Mouse (Mus musculus) right cerebral cortex, postnatal 25 days (tissue): Measurements from ENCODE around the gene Pheta1.

Experiments
- DNase-seq: peaks from one replicate; pipeline ENCODE4 v3.0.0; 2022

Pheta1 gene

GRCm38 (mm10) chr5:121848743-121849142 lies at the start of gene Pheta1:
Gene Pheta1 (plus strand): TSS chr5:121848984.
- DNase-seq = peak; percentile 90

GRCm38 (mm10) chr5:121807186-121807585 lies 41.6 kb upstream of the Pheta1 start:
- no peak for DNase-seq

GRCm38 (mm10) chr5:121808202-121808601 lies 40.6 kb upstream of the Pheta1 start:
- DNase-seq = no peak

- no peak for DNase-seq
Observed at GRCm38 (mm10) chr5:121809667-121810224, 39.0 kb upstream of the Pheta1 start.

GRCm38 (mm10) chr5:121810331-121811151 lies 38.2 kb upstream of the Pheta1 start:
- no peak for DNase-seq

GRCm38 (mm10) chr5:121811485-121811931 lies 37.3 kb upstream of the Pheta1 start:
- no peak for DNase-seq

GRCm38 (mm10) chr5:121812526-121813243 lies 36.1 kb upstream of the Pheta1 start:
- no peak for DNase-seq

- no peak for DNase-seq
Observed at GRCm38 (mm10) chr5:121813744-121814143, 35.0 kb upstream of the Pheta1 start.

- no peak for DNase-seq
Observed at GRCm38 (mm10) chr5:121815067-121815466, 33.7 kb upstream of the Pheta1 start.

- no peak for DNase-seq
Observed at GRCm38 (mm10) chr5:121815867-121816380, 32.9 kb upstream of the Pheta1 start.

- no peak for DNase-seq
Observed at GRCm38 (mm10) chr5:121816611-121817010, 32.2 kb upstream of the Pheta1 start.

GRCm38 (mm10) chr5:121817551-121817950 lies 31.2 kb upstream of the Pheta1 start:
- DNase-seq = no peak

GRCm38 (mm10) chr5:121818401-121818800 lies 30.4 kb upstream of the Pheta1 start:
- DNase-seq = no peak

GRCm38 (mm10) chr5:121818862-121819261 lies 29.9 kb upstream of the Pheta1 start:
- no peak for DNase-seq

- DNase-seq = no peak
Observed at GRCm38 (mm10) chr5:121819559-121819958, 29.2 kb upstream of the Pheta1 start.

GRCm38 (mm10) chr5:121820161-121820560 lies 28.6 kb upstream of the Pheta1 start:
- no peak for DNase-seq

GRCm38 (mm10) chr5:121820657-121821056 lies 28.1 kb upstream of the Pheta1 start:
- no peak for DNase-seq

- no peak for DNase-seq
Observed at GRCm38 (mm10) chr5:121821116-121821515, 27.7 kb upstream of the Pheta1 start.

GRCm38 (mm10) chr5:121821552-121821951 lies 27.2 kb upstream of the Pheta1 start:
- DNase-seq = no peak

- no peak for DNase-seq
Observed at GRCm38 (mm10) chr5:121822786-121823505, 25.8 kb upstream of the Pheta1 start.

GRCm38 (mm10) chr5:121823668-121824067 lies 25.1 kb upstream of the Pheta1 start:
- no peak for DNase-seq

GRCm38 (mm10) chr5:121824121-121824520 lies 24.7 kb upstream of the Pheta1 start:
- DNase-seq = no peak

GRCm38 (mm10) chr5:121825606-121826005 lies 23.2 kb upstream of the Pheta1 start:
- DNase-seq = no peak
